Mouse (Mus musculus): ENCODE measurements around the gene Iqcj.

DNA sequence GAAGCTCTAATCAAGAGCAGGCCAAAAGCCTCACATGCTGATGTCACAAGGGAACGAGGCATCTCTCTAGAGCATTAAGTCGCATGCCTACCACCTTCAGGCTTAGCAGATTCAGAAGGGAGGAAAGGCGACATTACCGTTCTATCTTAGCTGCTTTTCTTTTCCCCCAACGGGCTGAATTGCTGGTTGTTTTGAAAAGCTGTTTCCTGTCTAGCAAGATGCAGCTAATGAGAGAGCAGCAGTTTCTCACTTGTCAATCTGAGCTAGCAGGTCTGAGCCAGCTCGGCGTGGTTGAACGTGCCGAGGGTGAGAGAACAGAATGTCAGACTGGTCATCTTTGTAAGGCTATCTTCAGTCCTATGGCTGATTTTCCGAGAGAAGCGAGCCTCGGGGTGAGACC lies 91.3 kb downstream of the Iqcj start:
- TF ChIP-seq GATA1 (IDR thresholded peaks at IDR 0.05; ENCODE audit: borderline replicate concordance, low read length) (no peak), FLI1 (IDR thresholded peaks at IDR 0.05; ENCODE audit: low read length) (no peak)

Data from megakaryocyte, embryonic 14.5 days (primary cell).